Mouse (Mus musculus): ENCODE data around the gene Ptrh2. TPM values are rescaled to one million over a fixed set of nuclear protein-coding genes. Genes with fewer than 3 reads are reported as not detected.

The Ptrh2 gene
- polyA plus RNA-seq, 1 experiment = 15.8 TPM

DNA sequence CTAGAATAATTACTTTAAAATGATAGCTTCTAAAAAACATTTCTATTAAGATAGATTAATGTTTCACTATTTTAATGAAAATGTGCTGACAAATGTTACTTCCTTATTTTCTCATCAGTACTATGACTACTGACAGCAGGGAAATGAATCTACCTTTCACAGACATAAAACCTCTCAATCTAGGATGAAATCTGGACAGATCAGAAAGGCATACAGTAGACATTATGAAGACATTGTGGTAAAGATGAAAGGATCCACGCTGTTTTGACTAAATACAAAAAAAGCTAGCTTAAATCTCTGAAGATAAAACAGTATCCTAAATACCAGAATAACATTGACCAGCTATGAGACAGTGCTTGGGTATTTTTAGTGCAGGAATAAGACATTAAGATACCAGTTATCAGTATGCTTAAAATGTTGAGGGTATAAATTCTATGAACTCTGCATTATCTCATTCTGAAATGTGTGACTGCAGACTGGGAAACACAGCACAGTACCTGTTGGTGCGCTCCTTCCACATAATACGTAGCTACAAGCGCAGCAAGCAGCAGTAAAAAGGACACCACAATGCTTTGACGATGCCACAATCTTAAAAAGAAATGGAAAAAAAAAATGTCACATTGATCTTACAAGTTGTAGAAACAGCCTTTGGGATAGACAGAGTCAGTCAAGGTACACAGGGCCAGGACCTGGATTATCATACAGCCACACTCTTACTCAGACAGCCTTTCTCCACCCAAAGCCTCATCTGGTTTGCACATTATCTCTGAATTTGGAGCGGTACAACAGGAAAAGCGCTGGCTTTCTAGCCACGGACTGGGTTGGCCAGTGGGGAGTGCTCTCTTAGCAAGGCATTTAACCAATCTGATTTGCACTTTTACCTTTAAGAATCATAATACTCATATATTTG, 20.5 kb upstream of the Ptrh2 start:
- Histone ChIP-seq H3K4me3 (ENCODE audit: low read depth, low read length) (no peak overlapping the region), H3K9me3 (replicated peaks; ENCODE audit: control insufficient read depth, insufficient read depth, low read length, poor library complexity, severe bottlenecking) (no peaks in the 10 kb centered on the region), H3K36me3 (ENCODE audit: control insufficient read depth, insufficient read depth, low read length, poor library complexity, severe bottlenecking) (peaks cover 22% of the 10 kb centered on the region), H3K9ac (ENCODE audit: low read depth, poor library complexity, severe bottlenecking) (no peak overlapping the region), H3K4me1 (ENCODE audit: control insufficient read depth, insufficient read depth, low read length) (no peaks in the 10 kb centered on the region), H3K27me3 (ENCODE audit: control insufficient read depth, insufficient read depth, low read length, poor library complexity, severe bottlenecking) (no peaks in the 10 kb centered on the region), H3K27ac (ENCODE audit: insufficient read depth, low read length) (no peak overlapping the region)
- no peak for TF ChIP-seq EP300 (IDR thresholded peaks at IDR 0.05; ENCODE audit: insufficient read depth, low read depth, low read length)
- TF ChIP-seq POLR2A (IDR thresholded peaks at IDR 0.05; ENCODE audit: insufficient read depth, low read length) = no peak
- no peak for TF ChIP-seq CTCF (IDR thresholded peaks at IDR 0.05; ENCODE audit: low read depth, low read length)

DNA sequence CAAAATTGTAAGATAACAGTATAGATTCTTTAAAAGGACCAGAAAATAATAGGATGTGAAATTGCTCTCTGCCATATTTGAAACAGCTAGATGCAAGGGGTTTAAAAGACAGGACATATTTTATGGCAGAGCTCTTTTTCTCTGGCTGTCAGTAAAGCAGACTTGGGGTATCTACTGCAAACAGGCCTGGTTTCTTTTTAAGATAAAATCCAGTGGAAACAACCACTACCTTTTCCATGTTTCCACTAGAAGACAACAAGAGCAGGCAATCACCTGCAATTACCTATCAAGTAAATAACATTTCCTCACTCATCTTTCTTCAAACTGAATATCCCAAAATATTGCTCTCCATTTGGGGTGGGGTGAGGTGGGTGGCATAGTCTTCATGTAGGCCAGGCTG, 19.8 kb upstream of the Ptrh2 start:
- H3K36me3 ChIP-seq (ENCODE audit: control insufficient read depth, insufficient read depth, low read length, poor library complexity, severe bottlenecking) = peaks cover 20% of the 10 kb centered on the region
- no peak overlapping the region for H3K4me3 ChIP-seq (ENCODE audit: low read depth, low read length)
- H3K27me3 ChIP-seq (ENCODE audit: control insufficient read depth, insufficient read depth, low read length, poor library complexity, severe bottlenecking) = no peaks in the 10 kb centered on the region
- H3K27ac ChIP-seq (ENCODE audit: insufficient read depth, low read length) = no peak overlapping the region
- no peaks in the 10 kb centered on the region for H3K9me3 ChIP-seq (replicated peaks; ENCODE audit: control insufficient read depth, insufficient read depth, low read length, poor library complexity, severe bottlenecking)
- TF ChIP-seq CTCF (IDR thresholded peaks at IDR 0.05; ENCODE audit: low read depth, low read length) (no peak), POLR2A (IDR thresholded peaks at IDR 0.05; ENCODE audit: insufficient read depth, low read length) (no peak), EP300 (IDR thresholded peaks at IDR 0.05; ENCODE audit: insufficient read depth, low read depth, low read length) (no peak)
- no peaks in the 10 kb centered on the region for H3K4me1 ChIP-seq (ENCODE audit: control insufficient read depth, insufficient read depth, low read length)
- no peak overlapping the region for H3K9ac ChIP-seq (ENCODE audit: low read depth, poor library complexity, severe bottlenecking)

DNA sequence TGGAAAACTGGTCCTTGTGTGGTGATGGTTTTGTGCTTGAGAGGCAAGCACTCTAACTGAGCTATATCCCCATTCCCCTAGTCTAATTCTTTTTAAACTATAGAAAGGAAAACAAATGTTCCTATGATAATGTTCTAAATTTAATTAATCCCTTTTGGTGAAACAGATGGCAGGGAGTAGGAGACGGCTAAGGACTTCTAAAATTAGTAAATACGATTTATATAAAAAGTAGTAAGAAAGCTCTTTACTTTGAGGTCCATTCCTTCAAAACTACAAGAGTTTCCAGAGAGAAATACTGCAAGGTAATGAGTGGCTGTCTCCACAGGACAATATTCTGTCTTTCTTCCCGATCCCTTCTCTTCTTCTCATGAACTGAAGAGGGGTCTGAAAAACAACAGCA, 19.4 kb upstream of the Ptrh2 start:
- Histone ChIP-seq H3K36me3 (ENCODE audit: control insufficient read depth, insufficient read depth, low read length, poor library complexity, severe bottlenecking) (peaks cover 19% of the 10 kb centered on the region), H3K9me3 (replicated peaks; ENCODE audit: control insufficient read depth, insufficient read depth, low read length, poor library complexity, severe bottlenecking) (no peaks in the 10 kb centered on the region)
- TF ChIP-seq POLR2A (IDR thresholded peaks at IDR 0.05; ENCODE audit: insufficient read depth, low read length) = no peak
- TF ChIP-seq CTCF (IDR thresholded peaks at IDR 0.05; ENCODE audit: low read depth, low read length) = no peak
- TF ChIP-seq EP300 (IDR thresholded peaks at IDR 0.05; ENCODE audit: insufficient read depth, low read depth, low read length) = no peak

DNA sequence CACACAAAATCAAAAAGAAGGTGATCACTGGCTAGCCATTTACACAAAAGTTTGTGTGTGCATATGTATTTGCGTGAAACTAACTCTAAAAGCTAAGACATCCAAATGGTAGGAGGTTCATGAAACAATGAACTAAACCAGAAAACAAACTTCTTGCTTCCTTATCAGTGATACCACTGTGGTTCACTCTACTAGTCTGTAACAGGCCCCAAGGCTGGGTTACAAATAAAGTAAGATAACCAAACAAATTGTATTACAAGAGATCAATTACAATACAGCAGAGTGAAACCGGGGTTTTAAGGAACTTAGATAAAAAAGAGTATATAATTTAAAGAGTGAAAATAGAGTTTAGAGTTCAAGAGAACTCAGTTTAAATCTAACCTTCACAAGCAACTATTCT, 16.2 kb upstream of the Ptrh2 start:
- no peak overlapping the region for H3K9ac ChIP-seq (ENCODE audit: low read depth, poor library complexity, severe bottlenecking)
- TF ChIP-seq POLR2A (IDR thresholded peaks at IDR 0.05; ENCODE audit: insufficient read depth, low read length) = no peak
- no peaks in the 10 kb centered on the region for H3K9me3 ChIP-seq (replicated peaks; ENCODE audit: control insufficient read depth, insufficient read depth, low read length, poor library complexity, severe bottlenecking)

More for the DNA sequence above, 19.4 kb upstream of the Ptrh2 start:
- Histone ChIP-seq H3K4me3 (ENCODE audit: low read depth, low read length) (no peak overlapping the region), H3K27me3 (ENCODE audit: control insufficient read depth, insufficient read depth, low read length, poor library complexity, severe bottlenecking) (no peaks in the 10 kb centered on the region), H3K4me1 (ENCODE audit: control insufficient read depth, insufficient read depth, low read length) (no peaks in the 10 kb centered on the region), H3K27ac (ENCODE audit: insufficient read depth, low read length) (no peak overlapping the region), H3K9ac (ENCODE audit: low read depth, poor library complexity, severe bottlenecking) (no peak overlapping the region)

DNA sequence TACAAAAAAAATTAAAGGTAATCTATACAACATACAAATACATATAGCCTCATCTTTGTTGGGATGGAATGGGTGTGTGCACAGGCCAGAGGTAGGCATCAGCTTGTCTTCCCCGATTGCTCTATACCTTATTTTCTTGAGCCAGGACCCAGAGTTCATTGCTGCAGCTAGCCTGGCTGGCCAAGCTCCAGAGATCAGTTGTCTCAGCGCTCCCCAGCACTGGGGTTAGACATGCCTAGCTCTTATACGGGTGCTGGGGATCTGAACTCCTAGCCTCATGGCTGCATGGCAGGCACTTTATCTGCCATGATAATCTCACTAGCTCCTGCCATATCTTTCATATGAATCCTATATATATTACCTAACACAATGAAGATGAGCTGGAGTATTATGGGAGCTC, 15.6 kb upstream of the Ptrh2 start:
- Histone ChIP-seq H3K4me3 (ENCODE audit: low read depth, low read length) (no peak overlapping the region), H3K27ac (ENCODE audit: insufficient read depth, low read length) (no peak overlapping the region), H3K4me1 (ENCODE audit: control insufficient read depth, insufficient read depth, low read length) (no peaks in the 10 kb centered on the region), H3K9me3 (replicated peaks; ENCODE audit: control insufficient read depth, insufficient read depth, low read length, poor library complexity, severe bottlenecking) (no peaks in the 10 kb centered on the region), H3K27me3 (ENCODE audit: control insufficient read depth, insufficient read depth, low read length, poor library complexity, severe bottlenecking) (no peaks in the 10 kb centered on the region), H3K9ac (ENCODE audit: low read depth, poor library complexity, severe bottlenecking) (no peak overlapping the region), H3K36me3 (ENCODE audit: control insufficient read depth, insufficient read depth, low read length, poor library complexity, severe bottlenecking) (peaks cover 12% of the 10 kb centered on the region; the same call in 1 of the 2 replicates)
- TF ChIP-seq EP300 (IDR thresholded peaks at IDR 0.05; ENCODE audit: insufficient read depth, low read depth, low read length) (no peak), POLR2A (IDR thresholded peaks at IDR 0.05; ENCODE audit: insufficient read depth, low read length) (no peak), CTCF (IDR thresholded peaks at IDR 0.05; ENCODE audit: low read depth, low read length) (no peak)

More for the DNA sequence above, 16.2 kb upstream of the Ptrh2 start:
- H3K4me3 ChIP-seq (ENCODE audit: low read depth, low read length) = no peak overlapping the region
- peaks cover 14% of the 10 kb centered on the region; the same call in 1 of the 2 replicates for H3K36me3 ChIP-seq (ENCODE audit: control insufficient read depth, insufficient read depth, low read length, poor library complexity, severe bottlenecking)
- H3K27me3 ChIP-seq (ENCODE audit: control insufficient read depth, insufficient read depth, low read length, poor library complexity, severe bottlenecking) = no peaks in the 10 kb centered on the region
- H3K27ac ChIP-seq (ENCODE audit: insufficient read depth, low read length) = no peak overlapping the region
- H3K4me1 ChIP-seq (ENCODE audit: control insufficient read depth, insufficient read depth, low read length) = no peaks in the 10 kb centered on the region

DNA sequence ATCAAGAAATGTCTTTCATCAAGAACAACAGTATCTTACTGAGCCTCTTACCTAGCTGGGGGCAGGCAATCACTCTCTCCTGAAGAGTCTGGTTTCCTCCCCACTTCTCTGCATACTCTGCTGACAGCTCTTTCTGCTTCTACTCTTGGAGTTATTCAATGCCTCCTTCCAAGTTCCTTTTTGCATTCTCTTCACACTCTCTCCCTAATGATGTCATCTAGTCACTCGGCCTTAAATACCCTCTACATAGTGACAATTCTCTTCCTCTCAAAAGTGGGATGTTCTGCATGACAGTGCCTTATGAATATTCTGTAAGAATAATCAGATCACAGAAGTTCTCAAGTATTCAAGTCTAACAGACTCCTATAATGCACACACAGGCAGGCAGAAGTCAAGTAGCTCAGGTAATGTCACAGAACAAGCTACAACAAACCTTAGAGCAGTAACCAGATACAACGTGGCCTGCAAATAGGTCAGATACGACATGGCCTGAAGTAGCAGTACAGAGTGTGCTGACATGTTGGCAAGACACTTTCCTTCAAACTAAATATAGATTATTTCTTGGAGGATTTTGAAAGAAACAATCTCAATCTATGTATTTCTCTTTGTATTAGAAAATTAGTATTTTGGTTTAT, 12.6 kb upstream of the Ptrh2 start:
- Histone ChIP-seq H3K27me3 (ENCODE audit: control insufficient read depth, insufficient read depth, low read length, poor library complexity, severe bottlenecking) (no peaks in the 10 kb centered on the region), H3K36me3 (ENCODE audit: control insufficient read depth, insufficient read depth, low read length, poor library complexity, severe bottlenecking) (no peaks in the 10 kb centered on the region), H3K4me3 (ENCODE audit: low read depth, low read length) (no peak overlapping the region), H3K9ac (ENCODE audit: low read depth, poor library complexity, severe bottlenecking) (no peak overlapping the region), H3K9me3 (replicated peaks; ENCODE audit: control insufficient read depth, insufficient read depth, low read length, poor library complexity, severe bottlenecking) (no peaks in the 10 kb centered on the region), H3K4me1 (ENCODE audit: control insufficient read depth, insufficient read depth, low read length) (no peaks in the 10 kb centered on the region), H3K27ac (ENCODE audit: insufficient read depth, low read length) (no peak overlapping the region)
- TF ChIP-seq EP300 (IDR thresholded peaks at IDR 0.05; ENCODE audit: insufficient read depth, low read depth, low read length) (no peak), CTCF (IDR thresholded peaks at IDR 0.05; ENCODE audit: low read depth, low read length) (no peak), POLR2A (IDR thresholded peaks at IDR 0.05; ENCODE audit: insufficient read depth, low read length) (no peak)
